Mouse (Mus musculus) olfactory bulb, adult 2 months (tissue): ENCODE data around the gene Ptchd1.

Source experiments
- CTCF ChIP-seq: fragments of 200-500 bp; IDR thresholded peaks from 2 replicates; pipeline ENCODE4 v1.5.1; 2012; ENCODE audit warnings: low read depth, mild to moderate bottlenecking, low read length, moderate library complexity; ENCODE audit not compliant: insufficient read depth
- POLR2A ChIP-seq: fragments of 200-500 bp; IDR thresholded peaks from 2 replicates; pipeline ENCODE4 v1.6.1; 2012; ENCODE audit warnings: mild to moderate bottlenecking, low read depth, low read length, moderate library complexity; ENCODE audit not compliant: insufficient read depth

DNA sequence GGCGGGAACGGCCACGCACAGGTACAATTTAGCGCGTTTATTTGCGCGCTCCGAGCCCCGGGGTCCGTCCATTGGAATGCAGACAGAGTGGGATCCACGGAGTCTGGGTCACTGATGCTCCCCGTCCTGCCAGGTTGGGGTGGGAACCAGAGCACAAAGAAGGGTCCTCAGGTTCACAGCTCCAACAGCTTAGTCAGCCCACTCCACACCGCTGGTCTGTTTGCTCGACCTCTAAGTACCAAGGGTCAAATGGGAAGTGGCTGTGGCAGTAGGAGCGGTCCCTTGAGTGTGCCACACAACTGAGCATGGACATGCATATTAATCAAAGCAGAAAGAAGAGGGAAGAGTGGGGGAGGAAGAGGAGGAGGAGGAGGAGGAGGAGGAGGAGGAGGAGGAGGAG is 1.3 kb upstream of the Ptchd1 start:
- no peak for TF ChIP-seq POLR2A
- no peak for TF ChIP-seq CTCF
